Mouse (Mus musculus): Measurements from ENCODE around the gene Bfsp2. TPM values are rescaled to one million over a fixed set of nuclear protein-coding genes. Genes with fewer than 3 reads are reported as not detected.
A peak's percentile ranks its signal among the peaks of the same experiment; 100 is the strongest.

Gene Bfsp2
- polyA plus RNA-seq, 1 experiment from 2014 or later, result 0.35 TPM

DNA sequence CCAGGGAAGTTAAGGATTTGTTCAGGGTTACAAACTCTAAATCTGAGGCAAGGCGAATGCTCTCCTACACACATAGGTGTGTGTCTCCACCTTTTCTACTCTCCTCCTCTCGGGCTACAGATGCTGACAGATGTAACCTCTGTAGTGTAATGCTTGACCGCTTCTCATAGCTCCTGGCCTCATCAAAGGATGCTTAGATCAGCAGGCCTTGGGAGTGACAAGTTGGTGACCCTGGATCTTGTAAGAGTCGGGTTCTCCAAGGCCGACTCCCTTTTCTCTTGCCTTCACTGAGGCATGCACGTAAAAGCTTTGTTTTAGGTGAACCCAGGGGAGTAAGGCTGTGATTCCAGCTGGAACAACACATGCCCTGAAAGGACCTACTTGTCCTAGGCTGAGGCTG lies 32.0 kb upstream of the Bfsp2 start:
- H3K4me2 ChIP-seq (replicated peaks; ENCODE audit: low read depth), result no peak overlapping the region
- no peak for ATAC-seq
- 82% methylated on average over 6 of the region's 6 CpGs for WGBS
- no peaks in the 10 kb centered on the region for H3K27me3 ChIP-seq (replicated peaks; ENCODE audit: control insufficient read depth, insufficient read depth, low read length)
- H3K9me3 ChIP-seq (ENCODE audit: control insufficient read depth), result no peaks in the 10 kb centered on the region
- no peaks in the 10 kb centered on the region for H3K36me3 ChIP-seq (ENCODE audit: control insufficient read depth, insufficient read depth)
- no peak overlapping the region for H3K9ac ChIP-seq (ENCODE audit: low read depth, low read length)
- H3K27ac ChIP-seq (ENCODE audit: low read depth, low read length), result no peak overlapping the region
- no peak for TF ChIP-seq CTCF (IDR thresholded peaks at IDR 0.05; ENCODE audit: low read depth)
- no peak overlapping the region for H3K4me3 ChIP-seq (ENCODE audit: low read depth, low read length)
- no peaks in the 10 kb centered on the region for H3K4me1 ChIP-seq (replicated peaks; ENCODE audit: control insufficient read depth, insufficient read depth, low read length)

DNA sequence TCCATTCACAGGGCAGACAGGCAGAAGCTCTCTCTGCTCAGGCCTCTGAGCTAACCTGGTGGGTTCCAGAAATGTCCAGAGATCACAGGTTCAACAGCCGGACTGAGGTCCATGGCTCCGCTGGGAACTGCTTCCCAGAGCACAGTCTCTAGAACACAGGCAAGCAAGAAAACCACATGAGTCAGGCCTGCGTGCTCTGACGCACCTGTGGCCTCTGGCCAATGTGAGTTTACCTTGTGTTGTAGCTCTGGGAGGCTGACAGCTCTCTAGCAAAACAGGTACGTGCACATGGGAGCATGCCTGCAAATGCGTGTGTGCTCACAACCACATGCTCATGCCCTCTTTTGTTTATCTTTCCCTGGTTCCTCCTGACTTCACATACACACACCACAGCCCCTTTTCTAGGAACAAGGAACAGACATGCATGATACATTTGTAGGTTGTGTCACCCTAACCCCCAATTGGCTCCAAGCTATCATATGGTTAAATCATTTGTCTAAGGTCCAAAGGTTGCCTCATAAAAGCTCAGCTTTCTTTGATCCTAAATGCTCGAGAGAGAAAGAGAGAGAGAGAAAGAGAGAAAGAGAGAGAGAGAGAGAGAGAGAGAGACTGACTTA lies 26.9 kb upstream of the Bfsp2 start:
- Histone ChIP-seq H3K27me3 (replicated peaks; ENCODE audit: control insufficient read depth, insufficient read depth, low read length) (no peaks in the 10 kb centered on the region), H3K4me1 (replicated peaks; ENCODE audit: control insufficient read depth, insufficient read depth, low read length) (peaks cover 12% of the 10 kb centered on the region), H3K27ac (ENCODE audit: low read depth, low read length) (peak overlapping the region; percentile 66), H3K9me3 (ENCODE audit: control insufficient read depth) (no peaks in the 10 kb centered on the region), H3K36me3 (ENCODE audit: control insufficient read depth, insufficient read depth) (no peaks in the 10 kb centered on the region), H3K4me3 (ENCODE audit: low read depth, low read length) (no peak overlapping the region), H3K9ac (ENCODE audit: low read depth, low read length) (no peak overlapping the region), H3K4me2 (replicated peaks; ENCODE audit: low read depth) (peak overlapping the region; percentile 21)
- 26% methylated on average over 7 of the region's 7 CpGs for WGBS
- no peak for TF ChIP-seq CTCF (IDR thresholded peaks at IDR 0.05; ENCODE audit: low read depth)
- ATAC-seq, result peak; percentile 93

DNA sequence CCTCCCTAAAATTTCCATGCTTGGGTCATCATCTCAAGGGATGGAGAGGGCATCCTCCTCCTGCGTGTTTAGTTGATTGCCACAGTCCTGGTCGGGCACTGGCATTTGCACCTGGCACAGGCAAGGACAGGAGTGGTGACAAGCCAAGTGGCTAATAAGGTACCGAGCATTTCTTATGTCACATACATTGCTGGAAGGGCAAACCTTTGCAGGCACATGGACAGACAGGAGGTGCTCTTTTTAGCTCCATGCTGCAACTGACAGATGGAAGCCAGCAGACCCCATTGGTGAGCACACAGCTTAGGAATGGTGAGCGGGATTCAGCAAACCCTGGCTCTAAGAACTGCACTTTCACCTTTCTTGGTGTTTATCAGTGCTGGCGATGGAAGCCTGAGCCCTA lies 24.8 kb upstream of the Bfsp2 start:
- Histone ChIP-seq H3K4me1 (replicated peaks; ENCODE audit: control insufficient read depth, insufficient read depth, low read length) (peaks cover 12% of the 10 kb centered on the region), H3K9ac (ENCODE audit: low read depth, low read length) (no peak overlapping the region), H3K9me3 (ENCODE audit: control insufficient read depth) (no peaks in the 10 kb centered on the region), H3K4me2 (replicated peaks; ENCODE audit: low read depth) (no peak overlapping the region), H3K4me3 (ENCODE audit: low read depth, low read length) (no peak overlapping the region), H3K27ac (ENCODE audit: low read depth, low read length) (no peak overlapping the region), H3K27me3 (replicated peaks; ENCODE audit: control insufficient read depth, insufficient read depth, low read length) (no peaks in the 10 kb centered on the region), H3K36me3 (ENCODE audit: control insufficient read depth, insufficient read depth) (no peaks in the 10 kb centered on the region)
- ATAC-seq, result no peak
- TF ChIP-seq CTCF (IDR thresholded peaks at IDR 0.05; ENCODE audit: low read depth), result no peak
- 69% methylated on average over 5 of the region's 5 CpGs for WGBS

DNA sequence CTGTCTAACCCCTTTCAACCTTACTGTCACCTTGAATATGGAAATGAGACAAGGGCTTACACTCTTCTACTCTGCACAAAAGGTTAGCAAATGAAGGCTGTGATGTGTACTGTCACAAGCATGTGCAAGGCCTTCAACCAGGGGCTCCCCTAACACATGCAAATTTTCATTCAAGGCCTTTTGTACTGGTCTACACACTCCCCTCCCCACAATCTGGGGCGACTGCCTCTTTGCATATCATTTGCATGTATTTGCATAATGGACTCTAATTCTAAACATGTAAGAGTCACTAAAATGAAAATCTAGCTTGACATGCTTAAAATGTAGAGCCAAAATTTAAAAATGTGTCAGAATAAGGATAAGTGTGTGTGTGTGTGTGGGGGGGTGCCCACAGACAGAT lies 24.4 kb upstream of the Bfsp2 start:
- H3K9ac ChIP-seq (ENCODE audit: low read depth, low read length), result no peak overlapping the region
- H3K4me1 ChIP-seq (replicated peaks; ENCODE audit: control insufficient read depth, insufficient read depth, low read length), result peaks cover 12% of the 10 kb centered on the region
- no peak overlapping the region for H3K4me3 ChIP-seq (ENCODE audit: low read depth, low read length)
- 90% methylated on average over 1 of the region's 1 CpGs for WGBS
- no peak overlapping the region for H3K4me2 ChIP-seq (replicated peaks; ENCODE audit: low read depth)
- TF ChIP-seq CTCF (IDR thresholded peaks at IDR 0.05; ENCODE audit: low read depth), result no peak
- H3K27ac ChIP-seq (ENCODE audit: low read depth, low read length), result no peak overlapping the region
- no peak for ATAC-seq
- no peaks in the 10 kb centered on the region for H3K9me3 ChIP-seq (ENCODE audit: control insufficient read depth)
- no peaks in the 10 kb centered on the region for H3K36me3 ChIP-seq (ENCODE audit: control insufficient read depth, insufficient read depth)
- H3K27me3 ChIP-seq (replicated peaks; ENCODE audit: control insufficient read depth, insufficient read depth, low read length), result no peaks in the 10 kb centered on the region

DNA sequence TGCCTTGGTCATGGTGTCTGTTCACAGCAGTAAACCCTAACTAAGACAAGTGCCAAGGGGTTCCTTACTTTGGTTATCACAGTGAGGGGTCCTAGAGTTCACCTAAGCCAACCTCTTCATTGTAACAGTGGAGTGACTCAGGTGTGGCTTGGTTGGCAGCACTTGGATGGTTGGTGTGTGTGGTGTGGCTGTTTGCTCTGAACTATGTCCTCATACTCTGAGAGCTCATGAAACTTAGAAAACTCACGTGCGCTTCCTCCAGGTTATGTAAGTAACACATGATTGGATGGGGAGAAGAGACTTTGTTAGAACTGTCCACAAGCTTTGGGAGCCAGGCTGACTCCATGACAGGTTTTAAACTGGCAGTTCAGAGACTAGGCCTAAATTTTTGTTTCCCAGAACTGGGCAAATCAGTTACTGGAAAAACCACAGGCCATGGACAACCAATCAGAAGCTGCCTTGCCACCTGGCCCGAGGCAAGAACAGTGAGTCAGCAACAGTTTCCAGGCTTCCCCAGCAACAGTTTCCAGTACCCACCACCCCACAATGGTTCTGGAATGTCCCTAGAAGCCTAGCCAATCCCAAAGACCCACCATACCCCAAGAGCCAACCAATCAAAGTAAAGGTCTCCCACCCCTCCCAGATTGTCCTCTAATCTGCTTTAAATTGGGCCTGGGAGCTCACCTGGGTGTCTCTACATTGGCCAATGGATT lies 23.5 kb upstream of the Bfsp2 start:
- Histone ChIP-seq H3K9me3 (ENCODE audit: control insufficient read depth) (no peaks in the 10 kb centered on the region), H3K9ac (ENCODE audit: low read depth, low read length) (no peak overlapping the region), H3K27me3 (replicated peaks; ENCODE audit: control insufficient read depth, insufficient read depth, low read length) (no peaks in the 10 kb centered on the region), H3K4me2 (replicated peaks; ENCODE audit: low read depth) (no peak overlapping the region), H3K27ac (ENCODE audit: low read depth, low read length) (no peak overlapping the region), H3K4me1 (replicated peaks; ENCODE audit: control insufficient read depth, insufficient read depth, low read length) (peaks cover 12% of the 10 kb centered on the region), H3K4me3 (ENCODE audit: low read depth, low read length) (no peak overlapping the region), H3K36me3 (ENCODE audit: control insufficient read depth, insufficient read depth) (no peaks in the 10 kb centered on the region)
- ATAC-seq, result no peak
- 77% methylated on average over 3 of the region's 3 CpGs for WGBS
- TF ChIP-seq CTCF (IDR thresholded peaks at IDR 0.05; ENCODE audit: low read depth), result no peak

DNA sequence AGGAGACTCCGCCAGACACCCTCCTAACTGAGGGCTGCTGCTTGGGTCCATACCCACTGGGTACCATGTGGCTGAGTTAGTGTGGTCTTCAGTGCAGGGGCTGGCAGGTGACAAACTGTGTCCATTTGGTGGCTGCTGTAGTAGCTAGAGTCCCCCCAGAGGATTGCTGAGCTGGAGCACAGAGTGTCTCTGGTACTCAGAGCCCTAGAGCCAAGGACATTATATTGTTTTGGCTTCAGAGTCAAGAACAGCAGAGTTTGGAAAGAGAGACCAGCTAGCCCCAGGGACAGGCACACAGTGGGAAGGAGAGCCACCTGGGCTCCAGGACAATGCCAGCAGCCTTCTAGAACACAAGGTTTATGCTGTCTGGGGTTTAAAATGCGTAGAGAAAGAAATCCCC lies 22.4 kb upstream of the Bfsp2 start:
- 93% methylated on average over 2 of the region's 2 CpGs for WGBS
- H3K4me3 ChIP-seq (ENCODE audit: low read depth, low read length), result no peak overlapping the region
- H3K36me3 ChIP-seq (ENCODE audit: control insufficient read depth, insufficient read depth), result no peaks in the 10 kb centered on the region
- H3K27me3 ChIP-seq (replicated peaks; ENCODE audit: control insufficient read depth, insufficient read depth, low read length), result no peaks in the 10 kb centered on the region
- H3K4me1 ChIP-seq (replicated peaks; ENCODE audit: control insufficient read depth, insufficient read depth, low read length), result peaks cover 12% of the 10 kb centered on the region
- H3K27ac ChIP-seq (ENCODE audit: low read depth, low read length), result no peak overlapping the region
- no peak for ATAC-seq
- TF ChIP-seq CTCF (IDR thresholded peaks at IDR 0.05; ENCODE audit: low read depth), result no peak
- no peaks in the 10 kb centered on the region for H3K9me3 ChIP-seq (ENCODE audit: control insufficient read depth)
- no peak overlapping the region for H3K9ac ChIP-seq (ENCODE audit: low read depth, low read length)
- H3K4me2 ChIP-seq (replicated peaks; ENCODE audit: low read depth), result no peak overlapping the region

Measured in intestine, postnatal 0 days (tissue).